Mouse (Mus musculus) embryonic facial prominence, embryonic 11.5 days (tissue): Measurements from ENCODE around the gene Fam45a. TPM values are rescaled to one million over a fixed set of nuclear protein-coding genes. Genes with fewer than 3 reads are reported as not detected.
"Not testable (repeated sequence)": the region's sequence is repeated elsewhere in the genome, so short reads cannot be mapped to it uniquely, and the experiment has no call there.

Experiments
- ATAC-seq: fragments of 200-750 bp; cut with Nextera tagmentation; replicated peaks from 2 replicates; pipeline ENCODE4 v1.8.0; 2017; ENCODE audit warnings: low read depth; ENCODE audit not compliant: insufficient number of reproducible peaks, low FRiP score, low TSS enrichment
- DNase-seq: peaks from one replicate; pipeline ENCODE4 v3.0.0-alpha.2; 2015; ENCODE audit warnings: low spot score
- H3K27ac ChIP-seq: fragments of 300-500 bp; sonication (generic); replicated peaks from 2 replicates; pipeline ENCODE4 v1.5.1; 2014; ENCODE audit warnings: mild to moderate bottlenecking, low read depth, low read length, control low read depth
- H3K27me3 ChIP-seq: fragments of 300-500 bp; sonication (generic); 2 replicates; pipeline ENCODE4 v1.6.1; 2014; ENCODE audit warnings: mild to moderate bottlenecking, low read length, moderate library complexity, mixed read lengths; ENCODE audit not compliant: control insufficient read depth, insufficient read depth
- H3K36me3 ChIP-seq: fragments of 300-500 bp; sonication (generic); replicated peaks from 2 replicates; pipeline ENCODE4 v1.6.1; 2014; ENCODE audit warnings: low read depth, mild to moderate bottlenecking, low read length, moderate library complexity, mixed read lengths; ENCODE audit not compliant: control insufficient read depth, insufficient read depth
- H3K4me1 ChIP-seq: fragments of 300-500 bp; sonication (generic); 2 replicates; pipeline ENCODE4 v1.6.1; 2014; ENCODE audit warnings: low read length, mixed read lengths; ENCODE audit not compliant: control insufficient read depth, insufficient read depth
- H3K4me2 ChIP-seq: fragments of 300-500 bp; sonication (generic); 2 replicates; pipeline ENCODE4 v1.6.1; 2014; ENCODE audit warnings: low read depth, mild to moderate bottlenecking, control low read depth, low read length, moderate library complexity
- H3K4me3 ChIP-seq: fragments of 300-500 bp; sonication (generic); 2 replicates; pipeline ENCODE4 v1.5.1; 2014; ENCODE audit warnings: low read depth, low read length, control low read depth
- H3K9ac ChIP-seq: fragments of 300-500 bp; sonication (generic); replicated peaks from 2 replicates; pipeline ENCODE4 v1.6.1; 2014; ENCODE audit warnings: mild to moderate bottlenecking, control low read depth, low read length
- H3K9me3 ChIP-seq: fragments of 300-500 bp; sonication (generic); replicated peaks from 2 replicates; pipeline ENCODE4 v1.6.1; 2016; ENCODE audit warnings: mild to moderate bottlenecking, low read length, inconsistent platforms, mixed read lengths; ENCODE audit not compliant: control insufficient read depth
- WGBS: fragments of 180-500 bp; shearing (Covaris S2); extraction: QIAGEN DNeasy Blood & Tissue Kit; methylation state at CpG from one replicate; pipeline ENCODE4 v1.1.7; 2014; 5-methylcytosine and 5-hydroxymethylcytosine counted together
- polyA plus RNA-seq: library from polyadenylated mRNA; unstranded; fragments of >200 nt; fragmentation: Nextera tagmentation; extraction: Ambion mirVana; gene quantifications from 2 replicates; pipeline ENCODE4 v1.2.1, GENCODE M21; 2014

The Fam45a gene
- polyA plus RNA-seq, 1 experiment from 2014 or later: 35.8 TPM

- peak within 1 kb of the TSS; percentile 56 for H3K4me3 ChIP-seq
- no peaks in the 10 kb centered on the region for H3K9me3 ChIP-seq
- H3K27ac ChIP-seq: no peak within 1 kb of the TSS
- no peaks in the 10 kb centered on the region for H3K36me3 ChIP-seq
- H3K4me1 ChIP-seq: no peaks in the 10 kb centered on the region
- H3K4me2 ChIP-seq: peak within 1 kb of the TSS; percentile 68
- ATAC-seq (peak; percentile 98), DNase-seq (peak; percentile 95)
- H3K27me3 ChIP-seq: no peaks in the 10 kb centered on the region
- WGBS: 4% methylated on average over 30 of the region's 30 CpGs
- peak within 1 kb of the TSS; percentile 69 for H3K9ac ChIP-seq
Observed at GRCm38 (mm10) chr19:60860868-60861700, 49.7 kb downstream of the Fam45a start, which contains the start of gene Sfxn4. Gene Sfxn4 (minus strand): TSS chr19:60861479.

GRCm38 (mm10) chr19:60866169-60866568 is 54.8 kb downstream of the Fam45a start:
- not testable (repeated sequence) for H3K27me3 ChIP-seq, H3K36me3 ChIP-seq, H3K9me3 ChIP-seq, H3K27ac ChIP-seq, DNase-seq, H3K4me2 ChIP-seq, H3K9ac ChIP-seq, H3K4me1 ChIP-seq, ATAC-seq, H3K4me3 ChIP-seq
- whole genome bisulfite sequencing: 95% methylated on average over 4 of the region's 4 CpGs

DNA sequence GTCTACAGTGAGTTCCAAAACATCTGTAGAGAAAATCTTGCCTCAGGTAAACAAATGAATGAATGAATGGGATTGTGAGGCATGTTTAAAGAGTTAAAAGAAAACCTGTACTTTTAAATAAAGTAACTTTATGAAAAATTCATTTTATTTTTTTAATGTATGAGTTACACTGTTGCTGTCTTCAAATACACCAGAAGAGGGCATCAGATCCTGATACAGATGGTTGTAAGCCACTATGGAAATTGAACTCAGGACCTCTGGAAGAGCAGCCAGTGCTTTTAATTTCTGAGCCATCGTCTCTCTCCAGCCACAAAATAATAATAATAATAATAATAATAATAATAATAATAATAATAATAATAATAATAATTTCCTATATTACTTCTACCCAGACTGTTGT is 59.1 kb downstream of the Fam45a start:
- Histone ChIP-seq H3K27ac (no peak overlapping the region), H3K36me3 (no peaks in the 10 kb centered on the region; the same call in 1 of the 2 replicates), H3K4me1 (no peaks in the 10 kb centered on the region), H3K9me3 (no peaks in the 10 kb centered on the region), H3K4me2 (no peak overlapping the region), H3K4me3 (no peak overlapping the region), H3K27me3 (no peaks in the 10 kb centered on the region), H3K9ac (no peak overlapping the region)
- WGBS: 91% methylated on average over 1 of the region's 1 CpGs
- DNase-seq: no peak
- ATAC-seq: no peak

- DNase-seq: no peak
Observed at GRCm38 (mm10) chr19:60871366-60871765, 60.0 kb downstream of the Fam45a start.

GRCm38 (mm10) chr19:60872272-60872671 is 60.9 kb downstream of the Fam45a start:
- H3K4me2 ChIP-seq: no peak overlapping the region
- DNase-seq: no peak
- no peak overlapping the region for H3K4me3 ChIP-seq
- H3K4me1 ChIP-seq: no peaks in the 10 kb centered on the region
- WGBS: 57% methylated on average over 1 of the region's 1 CpGs
- H3K27ac ChIP-seq: no peak overlapping the region
- no peak overlapping the region for H3K9ac ChIP-seq
- no peaks in the 10 kb centered on the region for H3K27me3 ChIP-seq
- H3K36me3 ChIP-seq: no peaks in the 10 kb centered on the region; the same call in 1 of the 2 replicates
- no peaks in the 10 kb centered on the region for H3K9me3 ChIP-seq
- no peak for ATAC-seq

More at GRCm38 (mm10) chr19:60871366-60871765, 60.0 kb downstream of the Fam45a start:
- Histone ChIP-seq H3K9me3 (no peaks in the 10 kb centered on the region), H3K4me1 (no peaks in the 10 kb centered on the region), H3K36me3 (no peaks in the 10 kb centered on the region; the same call in 1 of the 2 replicates), H3K9ac (no peak overlapping the region), H3K4me3 (no peak overlapping the region), H3K27me3 (no peaks in the 10 kb centered on the region), H3K27ac (no peak overlapping the region), H3K4me2 (no peak overlapping the region)
- no peak for ATAC-seq
- WGBS: 86% methylated on average over 5 of the region's 5 CpGs

DNA sequence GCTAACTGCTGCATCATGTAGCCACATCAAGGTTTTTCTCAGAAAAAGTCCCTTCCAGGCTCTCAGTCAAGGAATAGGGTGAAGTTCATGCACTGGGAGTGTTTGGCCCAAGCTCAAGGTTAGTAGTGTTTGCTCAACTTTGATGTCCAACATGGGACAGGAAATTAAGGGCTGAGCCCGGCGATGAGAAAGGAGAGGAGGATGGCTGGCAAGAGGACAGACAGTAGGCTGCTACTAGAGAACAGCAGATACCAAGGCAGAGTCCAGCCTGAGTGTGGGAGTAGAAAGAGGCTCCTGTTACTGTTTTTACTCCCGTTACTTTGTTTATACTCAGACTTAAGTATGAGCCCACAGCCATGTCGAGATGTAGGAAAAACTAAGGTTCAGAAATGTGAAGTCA is 62.1 kb downstream of the Fam45a start:
- Histone ChIP-seq H3K27me3 (no peaks in the 10 kb centered on the region), H3K27ac (no peak overlapping the region), H3K9ac (no peak overlapping the region; the same call in none of the 2 replicates), H3K4me2 (peak overlapping the region; percentile 57), H3K4me1 (no peaks in the 10 kb centered on the region), H3K4me3 (peak overlapping the region; percentile 55), H3K9me3 (no peaks in the 10 kb centered on the region), H3K36me3 (no peaks in the 10 kb centered on the region; the same call in 1 of the 2 replicates)
- ATAC-seq (no peak), DNase-seq (no peak)
- WGBS: 27% methylated on average over 4 of the region's 4 CpGs

GRCm38 (mm10) chr19:60874064-60874694 is 62.8 kb downstream of the Fam45a start, which contains the start of gene Prdx3:
Gene Prdx3 (minus strand): TSS chr19:60874556.
- Histone ChIP-seq H3K36me3 (no peaks in the 10 kb centered on the region; the same call in 1 of the 2 replicates), H3K4me2 (peak within 1 kb of the TSS; percentile 57), H3K27ac (no peak within 1 kb of the TSS; the same call in 1 of the 2 replicates), H3K4me1 (no peaks in the 10 kb centered on the region), H3K9ac (peak within 1 kb of the TSS; percentile 75), H3K9me3 (no peaks in the 10 kb centered on the region), H3K4me3 (peak within 1 kb of the TSS; percentile 55), H3K27me3 (no peaks in the 10 kb centered on the region)
- ATAC-seq: peak; percentile 96
- DNase-seq: peak; percentile 96
- 0% methylated on average over 28 of the region's 28 CpGs for WGBS

GRCm38 (mm10) chr19:60883129-60883528 is 71.7 kb downstream of the Fam45a start:
- Histone ChIP-seq H3K9me3 (no peaks in the 10 kb centered on the region), H3K36me3 (no peaks in the 10 kb centered on the region), H3K4me2 (no peak overlapping the region), H3K27me3 (no peaks in the 10 kb centered on the region), H3K4me3 (no peak overlapping the region), H3K27ac (no peak overlapping the region), H3K9ac (no peak overlapping the region), H3K4me1 (no peaks in the 10 kb centered on the region)
- WGBS: 6% methylated on average over 3 of the region's 3 CpGs
- ATAC-seq: no peak
- DNase-seq: peak; percentile 49
